Mouse (Mus musculus): ENCODE results near the gene Olfr164. TPM values are rescaled to one million over a fixed set of nuclear protein-coding genes. Genes with fewer than 3 reads are reported as not detected.

Gene Olfr164
- polyA plus RNA-seq, 1 experiment from 2014 or later: not detected

Small RNA genes lying within 50 kb of the gene (microRNA-seq; reads per million reads assigned to microRNA genes)
- not detected for gene Gm23612

Other genes starting within 250 kb of the Olfr164 start
- gene Olfr165, start 109.1 kb upstream of the Olfr164 start, polyA plus RNA-seq (2014; fragmentation: Nextera tagmentation; extraction: Ambion mirVana): not detected in 2 replicates
- gene Olfr166, start 169.6 kb upstream of the Olfr164 start, polyA plus RNA-seq (2014; fragmentation: Nextera tagmentation; extraction: Ambion mirVana): not detected in 2 replicates
- not detected in 2 replicates for gene Olfr167, start 208.2 kb upstream of the Olfr164 start, polyA plus RNA-seq (2014; fragmentation: Nextera tagmentation; extraction: Ambion mirVana)
- not detected in 2 replicates for gene Olfr168, start 221.5 kb upstream of the Olfr164 start, polyA plus RNA-seq (2014; fragmentation: Nextera tagmentation; extraction: Ambion mirVana)